Mouse (Mus musculus) lung, postnatal 0 days (tissue): Measurements from ENCODE around the gene Shisa8. TPM values are rescaled to one million over a fixed set of nuclear protein-coding genes. Genes with fewer than 3 reads are reported as not detected.
A peak's percentile ranks its signal among the peaks of the same experiment; 100 is the strongest.

Experiments
- ATAC-seq: fragments of 200-750 bp; cut with Nextera tagmentation; 2 replicates; pipeline ENCODE4 v1.8.0; 2017; ENCODE audit warnings: moderate library complexity
- DNase-seq: peaks from one replicate; pipeline ENCODE4 v3.0.0-alpha.2; 2016; ENCODE audit warnings: low spot score
- H3K27ac ChIP-seq: fragments of 300-500 bp; sonication (generic); 2 replicates; pipeline ENCODE4 v1.5.1; 2014; ENCODE audit warnings: antibody characterized with exemption, mild to moderate bottlenecking, low read length, mixed read lengths
- H3K27me3 ChIP-seq: fragments of 300-500 bp; sonication (generic); replicated peaks from 2 replicates; pipeline ENCODE4 v1.6.1; 2014; ENCODE audit warnings: low read length, mixed read lengths; ENCODE audit not compliant: insufficient read depth
- H3K36me3 ChIP-seq: fragments of 300-500 bp; sonication (generic); 2 replicates; pipeline ENCODE4 v1.6.1; 2014; ENCODE audit warnings: low read length, mixed read lengths; ENCODE audit not compliant: insufficient read depth
- H3K4me1 ChIP-seq: fragments of 300-500 bp; sonication (generic); 2 replicates; pipeline ENCODE4 v1.6.1; 2014; ENCODE audit warnings: antibody characterized with exemption, low read depth, low read length, mixed read lengths; ENCODE audit not compliant: insufficient read depth
- H3K4me2 ChIP-seq: fragments of 300-500 bp; sonication (generic); replicated peaks from 2 replicates; pipeline ENCODE4 v1.6.1; 2014; ENCODE audit warnings: low read depth, mild to moderate bottlenecking, low read length, moderate library complexity, mixed read lengths
- H3K4me3 ChIP-seq: fragments of 300-500 bp; sonication (generic); 2 replicates; pipeline ENCODE4 v1.5.1; 2014; ENCODE audit warnings: low read depth, low read length
- H3K9ac ChIP-seq: fragments of 300-500 bp; sonication (generic); replicated peaks from 2 replicates; pipeline ENCODE4 v1.6.1; 2014; ENCODE audit warnings: low read depth, mild to moderate bottlenecking
- H3K9me3 ChIP-seq: fragments of 300-500 bp; sonication (generic); 2 replicates; pipeline ENCODE4 v1.6.1; 2016; ENCODE audit warnings: low read length, mixed read lengths
- CTCF ChIP-seq: IDR thresholded peaks from 2 replicates; pipeline ENCODE4 v1.5.1; 2016; ENCODE audit warnings: antibody characterized with exemption, mild to moderate bottlenecking
- EP300 ChIP-seq: IDR thresholded peaks from 2 replicates; pipeline ENCODE4 v1.6.1; 2016; ENCODE audit warnings: antibody characterized with exemption, mild to moderate bottlenecking, control low read depth
- WGBS: fragments of 180-500 bp; shearing (Covaris S2); extraction: QIAGEN DNeasy Blood & Tissue Kit; methylation state at CpG from one replicate; pipeline ENCODE4 v1.1.7; 2014; 5-methylcytosine and 5-hydroxymethylcytosine counted together
- polyA plus RNA-seq: library from polyadenylated mRNA; unstranded; fragments of >200 nt; fragmentation: Nextera tagmentation; extraction: Ambion mirVana; gene quantifications from 2 replicates; pipeline ENCODE4 v1.2.1, GENCODE M21; 2015

Shisa8 gene
- polyA plus RNA-seq, 1 experiment from 2014 or later = 0.29 TPM

DNA sequence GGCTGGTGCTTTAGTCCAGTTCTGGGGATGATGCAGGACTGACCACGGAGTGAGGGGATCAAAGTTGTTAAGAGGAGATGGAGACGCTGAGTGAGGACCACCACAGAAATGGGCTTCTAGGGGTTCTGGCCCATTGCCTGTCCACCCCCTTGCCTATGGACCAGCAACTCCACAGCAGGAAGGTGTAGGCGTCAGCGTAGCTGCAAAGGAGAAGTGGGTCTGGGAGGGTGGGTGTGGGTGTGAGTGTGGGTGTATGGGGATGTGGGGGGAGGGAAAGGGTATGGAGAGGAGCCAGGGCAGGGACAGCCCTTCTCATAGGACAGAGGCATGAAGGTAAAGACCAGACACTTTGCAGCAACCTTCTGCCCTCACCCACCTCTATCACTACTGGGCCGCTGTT, 13.2 kb upstream of the Shisa8 start:
- Histone ChIP-seq H3K4me2 (no peak overlapping the region), H3K9me3 (no peaks in the 10 kb centered on the region), H3K27ac (no peak overlapping the region), H3K4me1 (no peaks in the 10 kb centered on the region), H3K9ac (no peak overlapping the region), H3K27me3 (0 out of 2 replicates have a peak, but pooled peaks cover 10% of the 10 kb centered on the region), H3K36me3 (no peaks in the 10 kb centered on the region), H3K4me3 (no peak overlapping the region)
- no peak for DNase-seq
- TF ChIP-seq CTCF = no peak
- TF ChIP-seq EP300 = no peak
- no peak for ATAC-seq
- 85% methylated on average over 5 of the region's 5 CpGs for WGBS

DNA sequence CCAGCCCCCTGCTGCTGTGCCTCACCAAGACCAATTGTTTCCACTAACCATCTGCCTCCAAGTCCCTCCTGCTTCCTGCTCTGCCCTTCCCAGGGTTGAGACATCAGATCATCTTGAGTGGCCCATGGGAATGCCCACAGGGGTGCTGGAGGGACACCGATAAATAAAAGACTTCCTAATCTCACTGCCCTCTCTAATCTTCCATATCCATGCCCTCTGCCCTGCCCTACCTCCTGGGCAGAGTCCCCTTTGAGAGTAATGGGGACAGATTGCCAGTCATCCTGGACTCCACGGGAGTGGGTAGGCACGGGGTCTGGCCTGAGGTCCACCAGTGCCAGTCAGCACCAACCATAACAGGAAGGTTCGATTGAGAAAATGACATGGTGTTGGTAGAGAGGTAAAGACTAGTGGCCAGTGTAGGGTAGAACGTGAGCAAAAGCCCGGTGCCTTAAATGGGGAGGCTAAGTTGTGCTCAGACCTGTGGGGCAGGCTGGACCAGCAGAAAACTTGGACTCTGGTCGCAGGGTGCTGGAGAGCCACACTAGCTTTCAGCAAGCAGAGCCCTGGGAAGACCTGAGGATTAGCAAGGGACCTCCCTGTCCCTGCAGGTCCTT, 12.1 kb upstream of the Shisa8 start:
- peak overlapping the region; percentile 30; the same call in 1 of the 2 replicates for H3K4me3 ChIP-seq
- ATAC-seq = no peak

DNA sequence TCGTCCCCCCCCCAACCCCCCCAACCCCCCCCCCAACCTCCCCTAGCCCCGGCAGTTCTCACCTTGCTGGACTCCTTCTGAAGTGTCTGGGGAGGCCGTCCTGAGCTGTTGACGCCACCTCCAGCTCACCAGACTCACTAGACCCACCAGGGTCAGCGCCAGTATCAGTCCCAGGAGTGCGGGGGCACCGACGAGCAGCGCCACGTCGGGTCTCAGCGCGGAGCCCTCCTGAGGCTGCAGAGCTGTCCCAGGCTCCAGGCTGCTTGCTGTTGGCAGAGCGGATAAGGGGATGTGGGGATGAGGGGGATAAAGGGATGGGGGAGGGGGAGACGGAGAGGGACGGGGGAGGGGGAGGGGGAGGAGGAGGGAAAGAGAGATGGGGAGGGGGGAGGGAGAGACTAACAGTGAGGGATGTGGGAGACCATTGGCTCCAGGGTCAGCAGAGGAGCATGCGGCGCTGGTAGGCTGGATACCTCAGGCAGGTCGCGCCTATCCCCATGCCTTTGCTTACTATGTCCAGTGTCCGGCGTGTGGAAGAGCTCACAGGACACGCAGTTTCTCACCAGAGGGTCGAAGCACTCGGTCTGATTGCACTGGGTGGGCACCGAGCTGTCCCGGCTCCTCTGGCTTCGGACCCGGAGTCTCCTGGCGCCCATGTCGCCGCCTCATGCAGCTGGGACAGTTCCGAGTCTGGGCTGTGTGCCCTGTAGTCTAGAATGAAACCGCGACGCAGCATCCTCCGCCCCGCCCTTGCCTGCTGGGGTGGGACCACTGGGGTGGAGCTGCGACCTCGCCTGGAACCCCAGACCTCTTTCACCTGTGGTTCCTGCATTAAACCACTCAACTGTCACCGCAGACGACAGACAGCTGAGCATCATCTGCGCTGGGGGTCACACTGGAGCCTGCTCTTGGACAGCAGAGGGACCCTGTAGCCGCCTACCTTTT, 11.3 kb upstream of the Shisa8 start, which contains the start of gene Tnfrsf13c:
Tnfrsf13c (minus strand) TSS at position 713 of the 945 bp plus-strand sequence.
- H3K4me1 ChIP-seq = no peaks in the 10 kb centered on the region
- H3K27ac ChIP-seq = no peak within 1 kb of the TSS
- TF ChIP-seq CTCF = no peak
- TF ChIP-seq EP300 = no peak
- H3K4me3 ChIP-seq = peak within 1 kb of the TSS; percentile 30
- H3K27me3 ChIP-seq = 0 out of 2 replicates have a peak, but pooled peaks cover 10% of the 10 kb centered on the region
- peak within 1 kb of the TSS; percentile 55 for H3K4me2 ChIP-seq
- H3K9me3 ChIP-seq = no peaks in the 10 kb centered on the region
- no peaks in the 10 kb centered on the region for H3K36me3 ChIP-seq
- ATAC-seq (peak; percentile 28; the same call in 1 of the 2 replicates), DNase-seq (no peak)
- no peak within 1 kb of the TSS for H3K9ac ChIP-seq
- 2% methylated on average over 39 of the region's 44 CpGs for WGBS

More for the DNA sequence above, 12.1 kb upstream of the Shisa8 start:
- H3K4me2 ChIP-seq = peak overlapping the region; percentile 55; the same call in 1 of the 2 replicates
- no peaks in the 10 kb centered on the region for H3K9me3 ChIP-seq
- no peak for DNase-seq
- H3K4me1 ChIP-seq = no peaks in the 10 kb centered on the region
- 36% methylated on average over 7 of the region's 7 CpGs for WGBS
- H3K9ac ChIP-seq = no peak overlapping the region
- no peak for TF ChIP-seq CTCF
- TF ChIP-seq EP300 = no peak
- H3K36me3 ChIP-seq = no peaks in the 10 kb centered on the region
- H3K27me3 ChIP-seq = 0 out of 2 replicates have a peak, but pooled peaks cover 10% of the 10 kb centered on the region
- no peak overlapping the region for H3K27ac ChIP-seq

DNA sequence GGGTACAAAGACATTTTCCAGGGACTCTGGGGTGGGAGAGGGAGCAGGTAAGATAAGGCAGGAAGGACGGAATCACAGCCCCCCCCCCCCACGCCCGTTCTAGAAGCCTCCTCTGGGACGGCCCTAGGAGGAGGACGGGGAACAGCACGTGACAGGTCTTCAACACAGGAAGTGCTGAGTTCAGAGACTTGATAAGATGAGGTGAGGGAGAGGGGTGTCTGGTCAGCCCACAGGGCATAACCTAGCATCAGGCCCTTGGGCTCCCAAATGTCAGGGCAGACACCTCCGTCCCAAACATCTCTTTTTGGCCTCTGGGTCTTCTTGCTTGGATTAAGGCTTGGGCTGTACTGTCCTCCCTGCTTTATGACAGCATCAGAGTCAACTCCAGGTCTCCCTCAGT, 10.6 kb upstream of the Shisa8 start:
- ATAC-seq (no peak), DNase-seq (no peak)
- TF ChIP-seq CTCF (no peak), EP300 (no peak)
- Histone ChIP-seq H3K4me1 (no peaks in the 10 kb centered on the region), H3K27me3 (0 out of 2 replicates have a peak, but pooled peaks cover 10% of the 10 kb centered on the region), H3K9ac (no peak overlapping the region), H3K4me2 (no peak overlapping the region), H3K4me3 (no peak overlapping the region), H3K27ac (no peak overlapping the region), H3K9me3 (no peaks in the 10 kb centered on the region), H3K36me3 (no peaks in the 10 kb centered on the region)
- 19% methylated on average over 6 of the region's 7 CpGs for WGBS

DNA sequence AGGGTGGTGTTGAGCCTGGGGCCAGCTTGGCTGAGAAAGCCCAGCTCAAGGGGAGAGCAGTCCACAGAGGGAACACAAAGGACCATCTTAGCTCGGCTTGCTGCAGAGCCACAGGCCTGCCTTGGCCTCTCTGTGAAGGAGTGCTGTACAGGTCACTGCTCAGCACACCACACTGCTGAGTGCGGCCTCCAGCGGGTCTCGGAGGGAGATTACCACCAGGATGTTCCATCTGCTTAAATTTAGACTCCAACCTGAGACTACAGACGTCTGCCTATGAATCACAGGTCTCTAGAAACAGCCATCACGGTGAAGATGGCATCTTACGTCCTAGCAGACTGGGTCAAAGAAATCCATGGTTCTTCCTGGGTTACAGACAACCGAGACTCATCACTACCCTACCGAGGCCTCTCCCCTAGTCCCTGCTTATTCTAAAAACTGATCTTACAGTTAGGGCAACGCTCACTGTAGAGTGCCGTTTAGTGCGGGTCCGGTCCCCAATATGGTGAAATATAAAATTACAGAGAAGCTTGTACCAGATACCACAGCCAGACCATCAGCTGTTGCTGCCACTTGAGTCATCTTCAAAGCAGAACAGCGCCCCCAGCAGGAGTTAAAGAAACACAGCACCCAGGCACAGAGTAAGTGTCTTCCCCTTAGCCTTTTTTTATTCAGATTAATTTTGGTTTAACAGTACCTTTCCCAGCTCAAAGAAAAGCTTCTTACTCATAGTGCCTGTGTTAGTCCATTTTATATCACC, 8.7 kb upstream of the Shisa8 start:
- DNase-seq (no peak), ATAC-seq (no peak)
- H3K4me1 ChIP-seq = no peaks in the 10 kb centered on the region
- H3K36me3 ChIP-seq = no peaks in the 10 kb centered on the region
- H3K9me3 ChIP-seq = no peaks in the 10 kb centered on the region
- 69% methylated on average over 14 of the region's 14 CpGs for WGBS
- H3K9ac ChIP-seq = no peak overlapping the region
- H3K4me2 ChIP-seq = no peak overlapping the region
- peaks cover 14% of the 10 kb centered on the region; the same call in 1 of the 2 replicates for H3K27me3 ChIP-seq
- no peak overlapping the region for H3K4me3 ChIP-seq
- no peak for TF ChIP-seq CTCF
- no peak for TF ChIP-seq EP300
- H3K27ac ChIP-seq = no peak overlapping the region
